Mouse (Mus musculus) forebrain, embryonic 10.5 days (tissue): ENCODE measurements around the gene Scamp5. TPM values are rescaled to one million over a fixed set of nuclear protein-coding genes. Genes with fewer than 3 reads are reported as not detected.

Experiments used
- DNase-seq: peaks from one replicate; pipeline ENCODE4 v3.0.0-alpha.2; 2017; ENCODE audit warnings: low spot score; ENCODE audit errors: extremely low spot score
- H3K27ac ChIP-seq: fragments of 300-500 bp; sonication (generic); 2 replicates; pipeline ENCODE4 v1.5.1; 2016; ENCODE audit warnings: mild to moderate bottlenecking
- H3K27me3 ChIP-seq: fragments of 300-500 bp; sonication (generic); 2 replicates; pipeline ENCODE4 v1.6.1; 2016; ENCODE audit warnings: mild to moderate bottlenecking; ENCODE audit not compliant: poor library complexity, severe bottlenecking
- H3K36me3 ChIP-seq: fragments of 300-500 bp; sonication (generic); replicated peaks from 2 replicates; pipeline ENCODE4 v1.6.1; 2016; ENCODE audit warnings: mild to moderate bottlenecking, moderate library complexity
- H3K4me1 ChIP-seq: fragments of 300-500 bp; sonication (generic); 2 replicates; pipeline ENCODE4 v1.6.1; 2016
- H3K4me3 ChIP-seq: fragments of 300-500 bp; sonication (generic); 2 replicates; pipeline ENCODE4 v1.5.1; 2016; ENCODE audit warnings: mild to moderate bottlenecking, moderate library complexity
- H3K9me3 ChIP-seq: fragments of 300-500 bp; sonication (generic); 2 replicates; pipeline ENCODE4 v1.6.1; 2016; ENCODE audit warnings: mild to moderate bottlenecking, moderate library complexity
- WGBS: fragments of 180-500 bp; shearing (Covaris S2); methylation state at CpG from one replicate; pipeline ENCODE4 v1.1.7; 2016; 5-methylcytosine and 5-hydroxymethylcytosine counted together
- polyA plus RNA-seq: library from polyadenylated mRNA; unstranded; fragments of >200 nt; fragmentation: Nextera tagmentation; extraction: Ambion mirVana; gene quantifications from 2 replicates; pipeline ENCODE4 v1.2.1, GENCODE M21; 2016

The Scamp5 gene
- 12.9 and 15.5 TPM in 2 replicates for polyA plus RNA-seq

DNA sequence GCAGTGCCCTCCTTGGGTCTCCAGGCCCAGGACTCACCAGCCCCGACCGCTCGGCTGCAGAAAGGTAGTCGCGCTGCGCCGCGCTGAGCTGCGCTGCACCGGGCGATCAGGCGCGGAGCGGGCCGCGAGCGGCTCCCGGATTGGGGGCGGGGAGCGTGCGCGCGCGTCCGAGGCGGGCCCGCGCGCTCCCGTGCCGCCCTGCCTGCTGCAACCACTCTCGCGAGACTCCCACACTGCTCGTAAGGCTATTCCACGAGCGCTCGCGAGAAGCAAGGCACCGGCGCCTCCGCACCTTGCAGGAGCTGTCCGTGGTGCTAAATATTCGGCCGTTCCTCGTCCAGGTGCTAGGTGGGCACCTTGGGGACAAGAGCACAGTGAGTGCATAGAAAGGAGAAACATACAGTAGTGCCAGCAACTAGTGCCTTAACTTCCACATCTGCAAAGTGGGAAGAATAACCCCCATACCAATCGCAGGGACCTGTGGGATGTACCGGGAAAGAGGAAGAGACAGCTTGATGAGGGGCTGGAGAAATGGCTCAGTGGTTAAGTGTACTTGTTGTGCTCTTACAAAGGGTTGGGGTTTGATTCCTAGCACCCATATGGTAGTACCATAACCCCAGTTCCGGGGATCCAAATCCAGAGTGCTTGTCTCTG lies at the start of gene Scamp5:
Gene Scamp5 (minus strand): TSS at position 165 of the 654 bp plus-strand sequence.
- Histone ChIP-seq H3K36me3 (no peaks in the 10 kb centered on the region), H3K9me3 (no peaks in the 10 kb centered on the region), H3K4me3 (peak within 1 kb of the TSS; percentile 79), H3K27me3 (peaks cover 13% of the 10 kb centered on the region), H3K4me1 (peaks cover 25% of the 10 kb centered on the region), H3K27ac (peak within 1 kb of the TSS; percentile 87)
- 1% methylated on average over 48 of the region's 48 CpGs for WGBS
- DNase-seq = peak; percentile 87

DNA sequence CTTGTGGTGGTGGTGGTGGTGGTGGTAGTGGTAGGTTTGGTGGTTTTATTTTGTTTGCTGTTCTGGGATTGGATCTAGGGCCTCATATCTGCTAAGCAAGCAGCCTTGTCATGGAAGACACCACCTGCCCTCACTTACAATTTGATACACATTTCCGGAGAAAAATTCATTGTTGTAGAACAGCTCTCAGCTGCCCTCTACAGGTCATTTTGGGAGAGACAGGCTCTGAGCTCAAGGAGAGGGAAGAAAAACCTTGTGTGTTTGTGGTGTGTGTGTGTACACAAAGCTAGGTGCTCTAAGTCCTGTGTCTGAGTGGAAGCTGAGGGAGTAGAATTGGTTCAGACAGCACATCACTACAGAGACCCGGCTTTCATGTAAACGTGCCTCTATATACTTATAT lies 49.3 kb upstream of the Scamp5 start:
- DNase-seq = peak; percentile 58
- Histone ChIP-seq H3K4me1 (peaks cover 13% of the 10 kb centered on the region), H3K36me3 (no peaks in the 10 kb centered on the region), H3K27ac (peak overlapping the region; percentile 62; the same call in 1 of the 2 replicates), H3K27me3 (no peaks in the 10 kb centered on the region), H3K9me3 (no peaks in the 10 kb centered on the region), H3K4me3 (no peak overlapping the region)
- 20% methylated on average over 3 of the region's 3 CpGs for WGBS

DNA sequence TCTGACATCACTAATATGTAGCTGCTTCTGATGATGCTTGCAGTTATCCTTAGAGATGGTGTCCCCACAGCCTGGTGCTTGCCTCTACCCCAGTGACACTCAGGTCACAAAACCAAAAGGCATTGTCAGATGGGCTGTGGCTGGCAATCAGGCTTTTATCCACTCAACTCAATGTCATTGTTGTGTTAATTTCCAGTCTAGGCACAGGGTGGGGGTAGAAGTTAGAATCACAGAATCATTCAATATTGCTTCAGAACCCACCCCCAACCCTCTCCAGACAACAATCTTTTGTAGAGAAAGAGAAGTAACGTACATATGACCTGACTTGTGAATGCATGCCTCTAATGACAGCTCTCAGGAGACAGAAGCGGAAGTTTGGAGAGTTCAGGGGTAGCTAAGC lies 42.7 kb upstream of the Scamp5 start:
- no peak overlapping the region for H3K27ac ChIP-seq
- no peak for DNase-seq
- peaks cover 8% of the 10 kb centered on the region for H3K4me1 ChIP-seq
- H3K9me3 ChIP-seq = no peaks in the 10 kb centered on the region
- no peaks in the 10 kb centered on the region for H3K36me3 ChIP-seq
- H3K4me3 ChIP-seq = no peak overlapping the region
- WGBS = 78% methylated on average over 2 of the region's 2 CpGs
- peaks cover 26% of the 10 kb centered on the region for H3K27me3 ChIP-seq

DNA sequence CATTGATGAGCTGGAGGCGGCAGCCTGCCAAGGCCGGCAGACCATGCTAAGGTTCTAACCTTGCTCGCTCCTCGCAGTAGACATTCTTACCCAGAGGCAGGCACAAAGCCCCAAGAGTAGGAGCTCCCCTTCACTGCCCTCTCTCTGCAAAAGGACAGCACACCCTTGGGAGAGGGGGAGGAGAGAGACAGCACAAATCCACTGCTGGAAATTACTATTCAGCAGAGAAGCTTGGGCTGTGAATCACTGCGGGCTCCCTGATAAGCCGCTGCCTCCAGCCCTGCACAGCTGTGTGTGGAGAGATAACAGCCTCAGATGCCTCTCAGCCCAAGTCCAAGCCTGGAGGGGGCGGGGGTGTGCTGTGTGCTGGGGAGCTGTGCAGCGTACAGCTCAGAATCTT lies 37.8 kb upstream of the Scamp5 start:
- no peaks in the 10 kb centered on the region for H3K9me3 ChIP-seq
- no peaks in the 10 kb centered on the region for H3K36me3 ChIP-seq
- peaks cover 75% of the 10 kb centered on the region for H3K27me3 ChIP-seq
- peak; percentile 33 for DNase-seq
- H3K4me3 ChIP-seq = no peak overlapping the region
- 5% methylated on average over 8 of the region's 8 CpGs for WGBS
- H3K27ac ChIP-seq = no peak overlapping the region
- peaks cover 56% of the 10 kb centered on the region for H3K4me1 ChIP-seq

DNA sequence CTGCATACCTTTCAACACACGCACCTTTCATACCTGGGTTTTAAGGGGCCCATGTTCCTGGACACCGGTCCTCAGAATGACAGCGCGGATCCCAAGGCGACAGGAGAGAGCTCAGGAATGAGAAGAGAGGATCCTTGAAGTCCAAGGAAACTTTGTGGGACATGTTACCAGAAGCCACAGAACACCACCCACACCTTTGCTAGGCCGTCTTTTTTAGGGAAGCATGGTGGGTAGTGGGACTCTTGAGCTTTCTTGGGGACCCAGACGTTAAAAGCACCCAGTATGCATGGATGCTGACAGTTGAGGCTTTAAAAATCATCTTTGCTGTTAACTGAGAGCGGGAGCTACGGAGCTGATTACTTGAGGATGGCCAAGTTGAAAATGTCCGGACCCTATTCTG lies 37.0 kb upstream of the Scamp5 start:
- H3K36me3 ChIP-seq = no peaks in the 10 kb centered on the region
- peak overlapping the region; percentile 57; the same call in 1 of the 2 replicates for H3K4me3 ChIP-seq
- H3K27me3 ChIP-seq = peaks cover 77% of the 10 kb centered on the region
- WGBS = 52% methylated on average over 10 of the region's 10 CpGs
- no peak overlapping the region for H3K27ac ChIP-seq
- H3K4me1 ChIP-seq = peaks cover 57% of the 10 kb centered on the region
- DNase-seq = no peak
- no peaks in the 10 kb centered on the region for H3K9me3 ChIP-seq

DNA sequence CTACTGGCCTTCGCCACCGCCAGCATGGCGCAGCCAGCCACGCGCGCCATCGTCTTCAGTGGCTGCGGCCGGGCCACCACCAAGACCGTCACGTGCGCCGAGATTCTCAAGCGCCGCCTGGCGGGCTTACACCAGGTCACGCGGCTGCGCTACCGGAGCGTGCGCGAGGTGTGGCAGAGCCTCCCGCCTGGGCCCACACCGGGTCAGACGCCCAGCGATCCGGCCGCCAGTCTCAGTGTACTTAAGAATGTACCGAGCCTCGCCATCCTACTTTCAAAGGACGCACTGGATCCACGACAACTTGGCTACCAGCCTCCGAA lies 36.5 kb upstream of the Scamp5 start:
- H3K36me3 ChIP-seq = no peaks in the 10 kb centered on the region
- H3K27me3 ChIP-seq = peaks cover 80% of the 10 kb centered on the region
- H3K4me3 ChIP-seq = peak overlapping the region; percentile 57
- peak overlapping the region; percentile 59 for H3K27ac ChIP-seq
- H3K9me3 ChIP-seq = no peaks in the 10 kb centered on the region
- WGBS = under 1% methylated on average over 34 of the region's 34 CpGs
- peaks cover 57% of the 10 kb centered on the region for H3K4me1 ChIP-seq
- peak; percentile 60 for DNase-seq

DNA sequence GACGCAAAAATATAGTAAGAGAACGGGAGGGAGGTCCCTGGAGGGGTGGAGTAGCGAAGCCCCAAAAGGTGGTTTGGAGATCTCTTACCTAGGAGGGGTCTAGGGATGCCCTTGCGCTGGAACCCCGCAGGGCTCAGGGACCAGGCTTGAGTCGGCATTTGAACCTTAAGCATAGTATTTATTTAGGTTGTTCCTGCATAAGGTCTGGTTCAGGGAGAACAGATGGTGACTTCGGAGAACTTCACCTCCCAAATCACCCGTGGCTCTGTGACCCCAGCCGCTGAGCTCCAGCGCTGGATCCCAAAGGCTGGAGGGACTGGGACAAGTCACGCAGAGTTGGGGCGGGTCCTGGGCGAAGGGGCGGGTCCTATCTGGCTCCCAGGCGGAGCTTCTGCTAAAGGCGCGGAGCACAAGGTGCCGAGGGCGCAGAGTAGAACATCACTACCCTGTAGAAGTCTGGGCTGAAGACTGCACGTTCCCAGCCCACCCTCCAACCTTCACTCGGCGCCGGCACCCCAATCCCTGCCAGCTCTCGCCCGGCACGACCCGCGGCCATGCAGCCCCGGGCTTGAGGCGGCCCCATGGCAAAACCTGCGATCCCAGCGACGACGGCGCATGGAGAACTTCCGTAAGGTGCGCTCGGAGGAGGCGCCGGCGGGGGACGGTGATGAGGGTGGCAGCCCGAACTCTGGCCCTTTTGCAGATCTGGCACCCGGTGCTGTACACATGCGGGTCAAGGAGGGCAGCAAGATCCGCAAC lies 35.9 kb upstream of the Scamp5 start, which contains the start of gene Rpp25:
Gene Rpp25 (plus strand): TSS at position 405 of the 759 bp plus-strand sequence.
- Histone ChIP-seq H3K4me3 (peak within 1 kb of the TSS; percentile 57), H3K27me3 (peaks cover 86% of the 10 kb centered on the region), H3K9me3 (no peaks in the 10 kb centered on the region), H3K36me3 (no peaks in the 10 kb centered on the region), H3K27ac (peak within 1 kb of the TSS; percentile 59), H3K4me1 (peaks cover 57% of the 10 kb centered on the region)
- WGBS = under 1% methylated on average over 46 of the region's 46 CpGs
- peak; percentile 53 for DNase-seq

DNA sequence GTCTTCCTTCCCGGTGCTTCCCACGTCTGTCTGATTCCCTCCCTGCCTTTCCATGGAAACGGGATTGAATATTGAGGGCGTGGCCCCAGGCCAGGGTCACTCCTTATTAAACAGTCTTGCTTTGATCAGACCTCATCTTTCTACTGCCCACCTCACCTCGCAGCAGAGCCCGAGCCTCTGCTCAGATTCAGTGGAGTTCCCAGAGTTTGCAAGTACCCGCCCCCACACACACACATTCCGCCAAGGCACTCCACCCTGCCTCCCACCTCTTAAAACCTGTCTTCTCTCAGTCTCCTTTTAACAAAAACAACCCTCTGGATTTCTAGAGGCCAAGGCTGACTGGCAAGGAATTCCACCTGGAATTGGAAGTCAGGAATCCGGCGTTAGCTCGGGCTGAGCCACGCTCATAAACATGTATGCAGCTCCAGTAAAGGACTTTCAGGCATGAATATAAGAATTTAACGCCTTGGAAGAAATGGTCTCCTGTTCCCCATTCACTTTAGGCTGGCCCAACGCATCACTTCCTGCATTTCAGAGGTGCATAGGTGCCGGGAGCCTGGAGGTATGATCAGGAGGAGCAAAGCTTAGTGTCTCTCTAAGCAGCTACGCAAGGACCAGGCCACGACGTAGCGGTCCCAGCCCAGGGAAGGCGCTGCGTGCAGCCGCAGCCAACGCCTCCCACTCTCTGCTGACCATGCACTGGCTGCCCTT lies 35.2 kb upstream of the Scamp5 start:
- Histone ChIP-seq H3K36me3 (no peaks in the 10 kb centered on the region), H3K27ac (no peak overlapping the region), H3K9me3 (no peaks in the 10 kb centered on the region), H3K4me3 (peak overlapping the region; percentile 57), H3K4me1 (peaks cover 57% of the 10 kb centered on the region), H3K27me3 (peaks cover 93% of the 10 kb centered on the region)
- peak; percentile 28 for DNase-seq
- WGBS = 3% methylated on average over 23 of the region's 23 CpGs

DNA sequence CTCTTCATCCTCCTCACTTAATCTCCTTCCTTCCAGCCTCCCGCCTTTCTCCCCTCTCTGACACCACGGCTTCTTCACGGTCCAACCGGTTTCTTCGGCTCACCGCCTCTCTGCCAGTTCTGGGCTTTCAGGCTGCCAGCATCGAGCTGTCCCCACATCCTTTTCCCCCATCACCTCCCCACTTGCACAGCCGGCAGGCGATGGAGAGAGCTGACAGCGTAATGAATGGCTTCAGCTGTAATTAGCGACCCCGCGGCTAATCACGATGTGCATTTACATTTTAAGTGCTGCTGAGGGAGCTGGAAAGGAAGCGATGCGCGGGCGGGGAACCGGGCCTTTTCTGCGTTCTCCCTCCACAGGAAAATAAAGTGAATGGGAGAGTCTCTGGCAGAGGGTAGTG lies 34.0 kb upstream of the Scamp5 start:
- under 1% methylated on average over 20 of the region's 20 CpGs for WGBS
- Histone ChIP-seq H3K4me3 (peak overlapping the region; percentile 38), H3K4me1 (peaks cover 57% of the 10 kb centered on the region), H3K9me3 (no peaks in the 10 kb centered on the region), H3K36me3 (no peaks in the 10 kb centered on the region), H3K27ac (no peak overlapping the region), H3K27me3 (peaks cover 99% of the 10 kb centered on the region)
- DNase-seq = peak; percentile 60

DNA sequence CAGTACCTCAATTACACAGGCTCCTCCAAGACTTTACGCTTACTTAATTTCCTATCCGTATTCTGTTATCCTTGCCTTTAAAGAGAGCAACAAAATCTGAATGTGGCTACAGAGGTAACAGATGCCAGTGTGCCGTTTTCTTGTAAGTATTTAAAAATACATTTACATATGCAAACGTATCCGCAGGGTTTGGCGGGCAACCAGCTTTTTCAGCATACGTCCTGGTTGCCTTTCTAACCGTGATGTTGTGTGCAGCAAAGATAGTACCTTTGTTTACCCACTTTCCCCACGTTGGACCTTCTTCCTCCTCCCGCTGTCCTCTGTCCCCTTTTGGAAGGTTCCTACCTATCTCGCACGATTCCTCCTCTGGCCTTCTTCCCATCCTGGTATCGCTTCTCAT lies 33.6 kb upstream of the Scamp5 start:
- no peaks in the 10 kb centered on the region for H3K36me3 ChIP-seq
- peaks cover 98% of the 10 kb centered on the region for H3K27me3 ChIP-seq
- peak overlapping the region; percentile 38 for H3K4me3 ChIP-seq
- H3K4me1 ChIP-seq = peaks cover 57% of the 10 kb centered on the region
- DNase-seq = no peak
- 4% methylated on average over 13 of the region's 13 CpGs for WGBS
- H3K27ac ChIP-seq = no peak overlapping the region
- H3K9me3 ChIP-seq = no peaks in the 10 kb centered on the region

DNA sequence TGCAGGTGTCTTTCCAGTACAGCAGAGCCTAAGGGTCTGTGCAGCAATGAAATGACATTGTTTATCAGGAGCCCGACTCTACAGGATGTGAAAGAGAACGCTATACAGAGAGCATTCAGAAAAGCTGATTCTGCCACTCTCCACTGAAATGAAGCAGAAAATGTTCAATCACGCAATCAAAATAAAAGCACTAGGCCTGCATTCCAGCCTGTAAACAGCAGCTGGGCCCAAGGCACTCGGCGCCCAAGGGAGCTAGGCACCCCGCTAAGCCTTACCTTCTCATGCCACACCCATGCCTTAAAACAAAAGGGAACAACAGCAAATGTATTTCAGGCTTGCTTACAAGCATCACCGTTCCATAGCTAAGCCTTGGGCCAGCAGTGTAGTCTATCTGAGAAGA lies 30.7 kb upstream of the Scamp5 start:
- no peak overlapping the region for H3K4me3 ChIP-seq
- H3K4me1 ChIP-seq = peaks cover 29% of the 10 kb centered on the region
- H3K36me3 ChIP-seq = no peaks in the 10 kb centered on the region
- 57% methylated on average over 7 of the region's 7 CpGs for WGBS
- DNase-seq = no peak
- peaks cover 75% of the 10 kb centered on the region for H3K27me3 ChIP-seq
- no peaks in the 10 kb centered on the region for H3K9me3 ChIP-seq
- no peak overlapping the region for H3K27ac ChIP-seq

DNA sequence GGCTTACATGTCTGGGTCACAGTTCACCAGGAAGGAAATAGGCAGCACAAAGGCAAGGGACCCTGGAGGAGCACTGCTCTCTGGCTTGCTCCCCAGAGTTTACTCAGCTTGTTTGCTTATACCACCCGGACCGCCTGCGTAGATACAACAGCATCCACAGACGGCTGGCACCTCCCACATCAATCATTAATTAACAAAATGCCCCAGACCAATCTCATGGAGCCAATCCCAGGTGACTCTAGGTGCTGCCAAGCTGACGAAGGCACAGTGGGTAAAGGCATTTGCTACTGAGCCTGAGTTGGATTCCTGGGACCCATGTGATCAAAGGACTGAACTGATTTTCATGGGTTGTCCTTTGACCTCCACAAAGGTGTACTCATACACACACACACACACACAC lies 29.4 kb upstream of the Scamp5 start:
- Histone ChIP-seq H3K36me3 (no peaks in the 10 kb centered on the region), H3K27me3 (peaks cover 62% of the 10 kb centered on the region), H3K27ac (no peak overlapping the region), H3K9me3 (no peaks in the 10 kb centered on the region), H3K4me3 (no peak overlapping the region), H3K4me1 (peaks cover 16% of the 10 kb centered on the region)
- DNase-seq = no peak
- 85% methylated on average over 5 of the region's 5 CpGs for whole genome bisulfite sequencing

DNA sequence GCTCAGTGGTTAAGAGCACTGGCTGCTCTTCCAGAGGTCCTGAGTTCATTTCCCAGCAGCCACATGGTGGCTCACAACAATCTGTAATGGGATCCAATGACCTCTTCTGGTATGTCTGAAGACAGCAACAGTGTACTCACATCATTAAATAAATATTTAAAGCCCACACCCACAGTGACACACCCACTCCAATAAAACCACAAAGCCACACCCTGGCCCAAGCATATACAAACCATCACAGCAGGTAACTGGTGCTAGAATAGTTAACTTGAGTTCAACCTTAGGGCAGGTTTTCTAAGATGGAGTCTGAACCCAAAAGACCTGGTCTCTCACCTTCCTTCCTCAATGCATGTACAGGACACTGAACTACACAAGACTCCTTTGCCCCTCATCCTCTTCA lies 27.1 kb upstream of the Scamp5 start:
- H3K4me3 ChIP-seq = no peak overlapping the region
- H3K4me1 ChIP-seq = no peaks in the 10 kb centered on the region; the same call in 1 of the 2 replicates
- no peaks in the 10 kb centered on the region for H3K36me3 ChIP-seq
- H3K27ac ChIP-seq = no peak overlapping the region
- H3K9me3 ChIP-seq = peaks cover 3% of the 10 kb centered on the region; the same call in 1 of the 2 replicates
- peaks cover 40% of the 10 kb centered on the region for H3K27me3 ChIP-seq
- DNase-seq = no peak
